Mouse (Mus musculus): ENCODE results near the gene Slitrk2.

Gene Slitrk2

GRCm38 (mm10) chrX:66648911-66649620 lies at the start of gene Slitrk2:
Slitrk2 (plus strand) TSS chrX:66649318.
- DNase-seq (ENCODE audit: low read depth, low spot score): no peak

GRCm38 (mm10) chrX:66605490-66605889 lies 43.6 kb upstream of the Slitrk2 start:
- DNase-seq (ENCODE audit: low read depth, low spot score): no peak

GRCm38 (mm10) chrX:66652455-66653144 lies 3.5 kb downstream of the Slitrk2 start:
- no peak for DNase-seq (ENCODE audit: low read depth, low spot score)

GRCm38 (mm10) chrX:66657365-66657764 lies 8.2 kb downstream of the Slitrk2 start:
- peak; percentile 26 for DNase-seq (ENCODE audit: low read depth, low spot score)

- no peak for DNase-seq (ENCODE audit: low read depth, low spot score)
Measured at GRCm38 (mm10) chrX:66676959-66677358, 27.8 kb downstream of the Slitrk2 start.

- no peak for DNase-seq (ENCODE audit: low read depth, low spot score)
Measured at GRCm38 (mm10) chrX:66678646-66679045, 29.5 kb downstream of the Slitrk2 start.
